Mouse (Mus musculus): ENCODE measurements around the gene Sap30bp. TPM values are rescaled to one million over a fixed set of nuclear protein-coding genes. Genes with fewer than 3 reads are reported as not detected.

Gene Sap30bp
- total and polyA plus RNA-seq, 3 experiments: 49.1 to 69.2 TPM; not detected in 1

DNA sequence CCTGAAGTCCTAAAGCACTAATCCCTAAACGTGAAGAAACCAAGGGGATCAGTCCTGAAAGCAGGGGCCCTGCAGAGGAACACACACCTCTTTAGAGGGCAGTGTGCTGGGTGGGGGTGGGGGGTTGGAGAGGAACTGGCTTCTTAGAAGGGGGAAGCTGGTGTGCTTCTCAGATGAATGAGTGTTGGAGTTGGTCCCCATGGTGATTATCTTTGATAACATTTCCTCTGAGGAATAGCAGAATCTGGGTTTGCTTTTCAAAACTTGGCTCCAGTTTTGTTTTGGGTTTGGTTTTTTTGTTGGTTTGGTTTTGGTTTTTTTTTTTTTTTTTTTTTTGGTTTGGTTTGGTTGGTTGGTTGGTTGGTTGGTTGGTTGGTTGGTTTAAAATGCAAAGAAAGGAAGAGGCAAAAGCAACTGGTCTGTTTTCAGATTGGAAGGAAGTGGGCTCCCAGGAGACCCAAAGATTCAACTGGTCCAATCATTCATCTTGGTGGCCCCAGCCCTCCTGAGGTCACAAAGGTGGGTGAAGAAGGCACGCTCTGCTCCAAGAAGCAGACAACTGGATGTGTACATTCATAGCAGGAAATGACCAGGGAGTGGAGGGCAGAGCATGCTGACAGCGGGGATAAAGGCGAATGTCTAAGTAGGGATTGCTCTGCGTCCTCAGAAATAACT is 35.8 kb downstream of the Sap30bp start:
- Histone ChIP-seq H3K27me3 (ENCODE audit: control insufficient read depth in 1 of 2, insufficient read depth in 2 of 2, low read length in 2 of 2) (no peaks in the 10 kb centered on the region), H3K36me3 (ENCODE audit: control insufficient read depth in 1 of 2, insufficient read depth in 2 of 2, low read length in 2 of 2) (peaks cover 5 to 10% of the 10 kb centered on the region in 2 experiments), H3K4me1 (ENCODE audit: control insufficient read depth in 1 of 2, insufficient read depth in 2 of 2, low read length in 2 of 2) (peaks cover 0 to 14% of the 10 kb centered on the region in 2 experiments; a peak in 3 of 4 replicates), H3K79me2 (ENCODE audit: control insufficient read depth, insufficient read depth, low read length, poor library complexity) (no peaks in the 10 kb centered on the region), H3K9me3 (replicated peaks; ENCODE audit: insufficient read depth, low read length) (no peaks in the 10 kb centered on the region), H3K9ac (ENCODE audit: control insufficient read depth, low read depth, low read length, poor library complexity, severe bottlenecking) (peak overlapping the region; percentile 20; the same call in 1 of the 2 replicates), H3K27ac (ENCODE audit: control insufficient read depth, low read depth, low read length) (no peak overlapping the region), H3K4me3 (ENCODE audit: control insufficient read depth in 1 of 2, insufficient read depth in 1 of 2, low read depth in 2 of 2, low read length in 2 of 2) (no peak overlapping the region)
- DNase-seq (ENCODE audit: low read depth, low spot score): peak; percentile 94
- TF ChIP-seq HCFC1 (IDR thresholded peaks at IDR 0.05; ENCODE audit: low read depth, low read length) (0 out of 2 replicates have a peak, but pooled peaks have one; percentile 42), RCOR1 (IDR thresholded peaks at IDR 0.05; ENCODE audit: low read depth, low read length) (peak; percentile 98), E2F4 (IDR thresholded peaks at IDR 0.05; ENCODE audit: borderline replicate concordance, low read depth, low read length) (no peak), ZNF384 (IDR thresholded peaks at IDR 0.05; ENCODE audit: low read depth, low read length) (peak; percentile 84), GATA1 (IDR thresholded peaks at IDR 0.05; ENCODE audit: low read depth, low read length) (peak; percentile 97), EP300 (IDR thresholded peaks at IDR 0.05; ENCODE audit: low read depth in 1 of 2, low read length in 2 of 2) (peak; percentile 58 to 59), SIN3A (IDR thresholded peaks at IDR 0.05; ENCODE audit: low read length) (peak; percentile 92), ELF1 (IDR thresholded peaks at IDR 0.05; ENCODE audit: low read depth, low read length) (no peak), MAZ (IDR thresholded peaks at IDR 0.05; ENCODE audit: low read depth, low read length) (peak; percentile 85; the same call in 1 of the 2 replicates), MAFK (IDR thresholded peaks at IDR 0.05; ENCODE audit: borderline replicate concordance, low read depth, low read length) (no peak), CTCF (IDR thresholded peaks at IDR 0.05 in 2 of 3, conservative IDR thresholded peaks at IDR 0.05 in 1 of 3; ENCODE audit: control insufficient read depth in 1 of 3, insufficient read depth in 1 of 3, low read depth in 2 of 3, low read length in 3 of 3, poor library complexity in 1 of 3, severe bottlenecking in 1 of 3) (peak in 1 of 3 experiments; percentile 32; a peak in 2 of 6 replicates), ETS1 (IDR thresholded peaks at IDR 0.05; ENCODE audit: low read depth, low read length) (peak; percentile 64; the same call in 1 of the 2 replicates), BHLHE40 (IDR thresholded peaks at IDR 0.05; ENCODE audit: borderline replicate concordance, low read depth, low read length) (peak; percentile 32; the same call in 1 of the 2 replicates), MEF2A (IDR thresholded peaks at IDR 0.05; ENCODE audit: extremely low read depth, insufficient replicate concordance, low read depth, low read length, poor library complexity, severe bottlenecking) (no peak), TCF12 (IDR thresholded peaks at IDR 0.05; ENCODE audit: low read depth, low read length) (0 out of 2 replicates have a peak, but pooled peaks have one; percentile 9), SMC3 (IDR thresholded peaks at IDR 0.05; ENCODE audit: low read depth, low read length) (peak; percentile 24; the same call in 1 of the 2 replicates), CHD1 (IDR thresholded peaks at IDR 0.05; ENCODE audit: low read depth, low read length) (no peak), MXI1 (IDR thresholded peaks at IDR 0.05; ENCODE audit: low read depth, low read length) (peak; percentile 63; the same call in 1 of the 2 replicates)

All from MEL (cell line).